Mouse (Mus musculus) C2C12 (cell line): ENCODE results near the gene Nfix.

ENCODE experiments used
- CEBPB ChIP-seq: IDR thresholded peaks from one replicate; pipeline ENCODE4 v1.6.1; 2011; ENCODE audit warnings: low read depth, mild to moderate bottlenecking, control low read depth, moderate library complexity
- CTCF ChIP-seq: IDR thresholded peaks from one replicate; pipeline ENCODE4 v1.5.1; 2011; ENCODE audit not compliant: control insufficient read depth, insufficient read depth, insufficient read length
- MAX ChIP-seq: IDR thresholded peaks from one replicate; pipeline ENCODE4 v1.6.1; 2011; ENCODE audit warnings: mild to moderate bottlenecking, control low read depth
- MYOG ChIP-seq: IDR thresholded peaks from one replicate; pipeline ENCODE4 v1.6.1; 2011; ENCODE audit not compliant: control insufficient read depth, insufficient read length; ENCODE audit errors: extremely low read depth

DNA sequence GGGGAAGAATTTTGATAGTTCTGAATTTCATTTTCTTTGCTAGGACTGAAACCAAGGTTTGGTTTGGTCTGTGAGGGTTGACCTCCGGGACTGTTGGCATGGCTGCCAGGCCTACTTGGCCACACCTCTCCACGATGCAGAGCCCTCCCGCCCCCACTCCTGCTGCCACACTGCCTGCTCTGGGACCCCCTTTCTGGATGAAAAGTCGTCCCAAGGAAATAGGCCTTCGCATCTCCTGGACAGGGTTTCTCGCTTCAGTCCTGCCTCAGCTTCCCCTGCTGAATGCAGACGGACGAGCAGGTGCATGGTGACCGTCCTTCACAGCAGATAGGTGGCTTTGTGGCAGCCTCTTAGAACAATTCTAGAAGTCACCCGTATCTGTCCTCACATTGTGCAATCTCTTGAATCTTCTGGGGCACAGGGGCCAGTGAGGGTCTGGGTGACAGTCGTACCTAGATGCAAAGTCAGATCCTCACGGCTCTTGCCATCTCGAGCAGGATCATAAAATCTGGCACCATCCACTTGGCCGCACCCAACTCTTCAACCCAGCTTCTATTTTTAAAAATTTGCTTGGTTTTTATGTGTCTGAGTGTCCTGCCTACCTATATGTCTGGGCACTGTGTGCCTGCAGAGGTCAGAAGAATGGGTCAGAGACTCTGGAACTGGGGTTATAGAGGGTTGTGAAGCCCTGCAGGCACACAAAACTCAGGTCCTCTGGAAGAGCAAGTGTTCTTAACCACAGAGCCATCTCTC is 31.6 kb downstream of the Nfix start:
- TF ChIP-seq CTCF (no peak), MAX (no peak), MYOG (no peak), CEBPB (no peak)
